Mouse (Mus musculus) lung, embryonic 16.5 days (tissue): Measurements from ENCODE around the gene Cpne9. TPM values are rescaled to one million over a fixed set of nuclear protein-coding genes. Genes with fewer than 3 reads are reported as not detected.
A peak's percentile ranks its signal among the peaks of the same experiment; 100 is the strongest.

ENCODE experiments used
- ATAC-seq: fragments of 200-750 bp; cut with Nextera tagmentation; 2 replicates; pipeline ENCODE4 v1.8.0; 2017; ENCODE audit warnings: low read depth, mild to moderate bottlenecking, moderate library complexity
- H3K27ac ChIP-seq: fragments of 300-500 bp; sonication (generic); 2 replicates; pipeline ENCODE4 v1.5.1; 2014; ENCODE audit warnings: mild to moderate bottlenecking, control low read depth, low read length
- H3K27me3 ChIP-seq: fragments of 300-500 bp; sonication (generic); 2 replicates; pipeline ENCODE4 v1.6.1; 2014; ENCODE audit warnings: low read depth, low read length, mixed read lengths; ENCODE audit not compliant: control insufficient read depth, insufficient read depth
- H3K36me3 ChIP-seq: fragments of 300-500 bp; sonication (generic); 2 replicates; pipeline ENCODE4 v1.6.1; 2014; ENCODE audit warnings: low read length; ENCODE audit not compliant: control insufficient read depth, insufficient read depth
- H3K4me1 ChIP-seq: fragments of 300-500 bp; sonication (generic); replicated peaks from 2 replicates; pipeline ENCODE4 v1.6.1; 2014; ENCODE audit warnings: low read length, mixed read lengths; ENCODE audit not compliant: control insufficient read depth, insufficient read depth
- H3K4me2 ChIP-seq: fragments of 300-500 bp; sonication (generic); 2 replicates; pipeline ENCODE4 v1.6.1; 2014; ENCODE audit warnings: low read depth, low read length, control low read depth
- H3K4me3 ChIP-seq: fragments of 300-500 bp; sonication (generic); 2 replicates; pipeline ENCODE4 v1.5.1; 2014; ENCODE audit warnings: mild to moderate bottlenecking, low read length, control low read depth
- H3K9ac ChIP-seq: fragments of 300-500 bp; sonication (generic); 2 replicates; pipeline ENCODE4 v1.6.1; 2014; ENCODE audit warnings: low read length, control low read depth
- H3K9me3 ChIP-seq: fragments of 300-500 bp; sonication (generic); 2 replicates; pipeline ENCODE4 v1.6.1; 2016; ENCODE audit warnings: low read length; ENCODE audit not compliant: control insufficient read depth
- WGBS: fragments of 180-500 bp; shearing (Covaris S2); extraction: QIAGEN DNeasy Blood & Tissue Kit; methylation state at CpG from one replicate; pipeline ENCODE4 v1.1.7; 2014; 5-methylcytosine and 5-hydroxymethylcytosine counted together
- polyA plus RNA-seq: library from polyadenylated mRNA; unstranded; fragments of >200 nt; fragmentation: Nextera tagmentation; extraction: Ambion mirVana; gene quantifications from 2 replicates; pipeline ENCODE4 v1.2.1, GENCODE M21; 2015

Cpne9 gene
- polyA plus RNA-seq, 1 experiment from 2014 or later, result 0.10 TPM

GRCm38 (mm10) chr6:113302258-113302657 lies 20.2 kb downstream of the Cpne9 start:
- no peak overlapping the region for H3K27ac ChIP-seq
- ATAC-seq, result no peak
- no peaks in the 10 kb centered on the region for H3K27me3 ChIP-seq
- peaks cover 4% of the 10 kb centered on the region for H3K4me1 ChIP-seq
- H3K4me2 ChIP-seq, result no peak overlapping the region
- no peak overlapping the region for H3K9ac ChIP-seq
- no peak overlapping the region for H3K4me3 ChIP-seq
- no peaks in the 10 kb centered on the region for H3K9me3 ChIP-seq
- no peaks in the 10 kb centered on the region for H3K36me3 ChIP-seq
- WGBS, result 17% methylated on average over 3 of the region's 3 CpGs

- Histone ChIP-seq H3K27me3 (no peaks in the 10 kb centered on the region), H3K36me3 (peaks cover 12% of the 10 kb centered on the region), H3K4me1 (peaks cover 14% of the 10 kb centered on the region), H3K9ac (peak overlapping the region; percentile 98), H3K4me3 (peak overlapping the region; percentile 94), H3K9me3 (no peaks in the 10 kb centered on the region), H3K4me2 (peak overlapping the region; percentile 81), H3K27ac (peak overlapping the region; percentile 99)
- 1% methylated on average over 50 of the region's 50 CpGs for WGBS
- peak; percentile 98 for ATAC-seq
These were observed 24.3 kb downstream of the Cpne9 start for GRCm38 (mm10) chr6:113306322-113306985.

GRCm38 (mm10) chr6:113306986-113307349 lies 24.9 kb downstream of the Cpne9 start, which contains the start of gene Brpf1:
Brpf1 (plus strand) TSS chr6:113307137.
- Histone ChIP-seq H3K4me2 (peak within 1 kb of the TSS; percentile 81), H3K4me1 (peaks cover 14% of the 10 kb centered on the region), H3K36me3 (peaks cover 12% of the 10 kb centered on the region), H3K9me3 (no peaks in the 10 kb centered on the region), H3K4me3 (peak within 1 kb of the TSS; percentile 94), H3K27me3 (no peaks in the 10 kb centered on the region), H3K9ac (peak within 1 kb of the TSS; percentile 98), H3K27ac (peak within 1 kb of the TSS; percentile 99)
- ATAC-seq, result peak; percentile 51
- WGBS, result under 1% methylated on average over 32 of the region's 32 CpGs

GRCm38 (mm10) chr6:113307481-113308121 lies 25.5 kb downstream of the Cpne9 start:
- Histone ChIP-seq H3K4me1 (peaks cover 14% of the 10 kb centered on the region), H3K4me3 (peak overlapping the region; percentile 94), H3K27ac (peak overlapping the region; percentile 99), H3K27me3 (no peaks in the 10 kb centered on the region), H3K4me2 (peak overlapping the region; percentile 72), H3K36me3 (peaks cover 12% of the 10 kb centered on the region), H3K9ac (peak overlapping the region; percentile 98), H3K9me3 (no peaks in the 10 kb centered on the region)
- ATAC-seq, result no peak
- WGBS, result under 1% methylated on average over 26 of the region's 34 CpGs

GRCm38 (mm10) chr6:113308141-113308540 lies 26.0 kb downstream of the Cpne9 start:
- 22% methylated on average over 5 of the region's 5 CpGs for WGBS
- Histone ChIP-seq H3K4me3 (peak overlapping the region; percentile 94), H3K9me3 (no peaks in the 10 kb centered on the region)

GRCm38 (mm10) chr6:113315972-113316371 lies 33.9 kb downstream of the Cpne9 start:
- ATAC-seq, result no peak

More at GRCm38 (mm10) chr6:113308141-113308540, 26.0 kb downstream of the Cpne9 start:
- peak overlapping the region; percentile 98 for H3K9ac ChIP-seq
- peak overlapping the region; percentile 72 for H3K4me2 ChIP-seq
- peaks cover 14% of the 10 kb centered on the region for H3K4me1 ChIP-seq
- peaks cover 12% of the 10 kb centered on the region for H3K36me3 ChIP-seq
- H3K27ac ChIP-seq, result no peak overlapping the region
- H3K27me3 ChIP-seq, result no peaks in the 10 kb centered on the region
- ATAC-seq, result no peak

GRCm38 (mm10) chr6:113326533-113327315 lies 44.6 kb downstream of the Cpne9 start, which contains the start of gene Ogg1:
Ogg1 (plus strand) TSS chr6:113326972.
- Histone ChIP-seq H3K27me3 (no peaks in the 10 kb centered on the region), H3K4me2 (peak within 1 kb of the TSS; percentile 91), H3K9ac (peak within 1 kb of the TSS; percentile 73), H3K4me1 (peaks cover 4% of the 10 kb centered on the region), H3K27ac (peak within 1 kb of the TSS; percentile 85), H3K9me3 (no peaks in the 10 kb centered on the region), H3K36me3 (peaks cover 31% of the 10 kb centered on the region), H3K4me3 (peak within 1 kb of the TSS; percentile 68)
- WGBS, result under 1% methylated on average over 52 of the region's 52 CpGs
- ATAC-seq, result peak; percentile 98

More at GRCm38 (mm10) chr6:113315972-113316371, 33.9 kb downstream of the Cpne9 start:
- no peak overlapping the region for H3K4me3 ChIP-seq
- no peak overlapping the region for H3K4me2 ChIP-seq
- H3K36me3 ChIP-seq, result peaks cover 59% of the 10 kb centered on the region
- no peaks in the 10 kb centered on the region for H3K4me1 ChIP-seq
- no peak overlapping the region for H3K27ac ChIP-seq
- H3K9ac ChIP-seq, result no peak overlapping the region
- 90% methylated on average over 3 of the region's 3 CpGs for WGBS
- H3K9me3 ChIP-seq, result no peaks in the 10 kb centered on the region
- H3K27me3 ChIP-seq, result no peaks in the 10 kb centered on the region

- Histone ChIP-seq H3K27me3 (no peaks in the 10 kb centered on the region), H3K4me3 (no peak overlapping the region), H3K4me2 (no peak overlapping the region), H3K27ac (no peak overlapping the region), H3K4me1 (peaks cover 16% of the 10 kb centered on the region), H3K9me3 (no peaks in the 10 kb centered on the region), H3K36me3 (peaks cover 15% of the 10 kb centered on the region), H3K9ac (no peak overlapping the region)
- 83% methylated on average over 1 of the region's 1 CpGs for WGBS
- ATAC-seq, result no peak
These were observed 47.3 kb downstream of the Cpne9 start for GRCm38 (mm10) chr6:113329396-113329795.

- Histone ChIP-seq H3K4me3 (no peak overlapping the region), H3K9me3 (no peaks in the 10 kb centered on the region), H3K36me3 (peaks cover 23% of the 10 kb centered on the region), H3K27ac (no peak overlapping the region), H3K9ac (no peak overlapping the region), H3K27me3 (no peaks in the 10 kb centered on the region), H3K4me1 (peaks cover 13% of the 10 kb centered on the region), H3K4me2 (no peak overlapping the region)
- 41% methylated on average over 2 of the region's 2 CpGs for WGBS
- ATAC-seq, result no peak
These were observed 48.4 kb downstream of the Cpne9 start for GRCm38 (mm10) chr6:113330547-113330946.
